Mouse (Mus musculus): Measurements from ENCODE around the gene Tmbim1. TPM values are rescaled to one million over a fixed set of nuclear protein-coding genes. Genes with fewer than 3 reads are reported as not detected.

Gene Tmbim1
- total and polyA plus RNA-seq, 3 experiments, result 26.6 to 35.1 (median 32.4) TPM

- dilution Hi-C loops (cut with MboI; ENCODE audit: extremely low pct_ligation_motif_present, extremely low pct_unique_long_range_greater_than_20kb, low sequenced_read_pairs), result no loop called here
Observed at GRCm38 (mm10) chr1:74277041-74277440, 28.4 kb downstream of the Tmbim1 start.

DNA sequence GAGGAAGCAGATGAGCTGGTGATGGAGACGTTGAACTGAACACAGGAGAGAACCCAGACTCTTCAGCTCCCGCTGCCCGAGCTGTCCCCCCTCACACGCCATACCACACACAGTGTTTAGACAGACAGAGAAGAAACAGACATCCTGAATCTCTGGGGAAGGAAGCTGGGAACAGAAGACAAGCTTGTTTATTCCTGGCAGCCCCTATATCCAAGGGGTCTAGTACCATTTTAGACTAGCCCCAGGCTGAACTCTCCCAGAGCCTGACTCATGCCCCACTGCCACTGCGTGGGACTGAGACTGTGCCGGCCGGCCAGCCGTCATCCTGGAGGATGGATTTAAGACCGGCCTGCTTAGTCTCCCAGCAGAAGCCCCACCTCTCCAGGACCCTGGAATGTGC, 30.4 kb downstream of the Tmbim1 start:
- H3K9ac ChIP-seq (ENCODE audit: insufficient read depth, low read depth), result no peak overlapping the region
- dilution Hi-C loops (cut with MboI; ENCODE audit: extremely low pct_ligation_motif_present, extremely low pct_unique_long_range_greater_than_20kb, low sequenced_read_pairs) (no loop called here), in situ Hi-C loops (cut with MboI; ENCODE audit: low pct_ligation_motif_present, low pct_unique_long_range_greater_than_20kb, low sequenced_read_pairs) (no loop called here)
- H3K9me3 ChIP-seq (replicated peaks; ENCODE audit: low read length), result no peaks in the 10 kb centered on the region
- H3K79me2 ChIP-seq (replicated peaks; ENCODE audit: control insufficient read depth, extremely low read depth, insufficient read depth, poor library complexity, severe bottlenecking), result no peaks in the 10 kb centered on the region
- no peak overlapping the region for H3K4me2 ChIP-seq (ENCODE audit: insufficient read depth, low read depth, poor library complexity, severe bottlenecking)
- H3K27ac ChIP-seq (ENCODE audit: insufficient read depth, low read depth), result no peak overlapping the region
- DNase-seq (ENCODE audit: extremely low read depth), result no peak
- H3K4me3 ChIP-seq (replicated peaks in 1 of 3; ENCODE audit: low read depth in 2 of 3, low read length in 2 of 3, poor library complexity in 1 of 3), result no peak overlapping the region
- TF ChIP-seq PAX5 (IDR thresholded peaks at IDR 0.05; ENCODE audit: low read length) (no peak), ZMIZ1 (IDR thresholded peaks at IDR 0.05; ENCODE audit: low read depth, low read length) (no peak), MYC (IDR thresholded peaks at IDR 0.05; ENCODE audit: low read depth, low read length) (no peak), MAFK (IDR thresholded peaks at IDR 0.05; ENCODE audit: insufficient replicate concordance, low read length) (no peak), POLR2A (IDR thresholded peaks at IDR 0.05; ENCODE audit: low read depth, low read length) (no peak)
- H3K4me1 ChIP-seq (ENCODE audit: control insufficient read depth in 1 of 2, insufficient read depth in 2 of 2), result peaks cover 9 to 15% of the 10 kb centered on the region in 2 experiments
- peaks cover 11 to 28% of the 10 kb centered on the region in 2 experiments for H3K36me3 ChIP-seq (replicated peaks in 1 of 2; ENCODE audit: control insufficient read depth in 1 of 2, insufficient read depth in 1 of 2, low read length in 1 of 2)
- H3K27me3 ChIP-seq (replicated peaks), result no peaks in the 10 kb centered on the region

More at GRCm38 (mm10) chr1:74277041-74277440, 28.4 kb downstream of the Tmbim1 start:
- in situ Hi-C loops (cut with MboI; ENCODE audit: low pct_ligation_motif_present, low pct_unique_long_range_greater_than_20kb, low sequenced_read_pairs), result no loop called here
- DNase-seq (ENCODE audit: extremely low read depth), result no peak
- H3K9ac ChIP-seq (ENCODE audit: insufficient read depth, low read depth), result no peak overlapping the region
- no peaks in the 10 kb centered on the region for H3K27me3 ChIP-seq (replicated peaks)
- no peak overlapping the region for H3K27ac ChIP-seq (ENCODE audit: insufficient read depth, low read depth)
- TF ChIP-seq MAFK (IDR thresholded peaks at IDR 0.05; ENCODE audit: insufficient replicate concordance, low read length) (no peak), UBTF (IDR thresholded peaks at IDR 0.05; ENCODE audit: low read depth, low read length) (no peak), MAZ (IDR thresholded peaks at IDR 0.05; ENCODE audit: low read depth, low read length) (no peak), CHD2 (IDR thresholded peaks at IDR 0.05; ENCODE audit: low read length) (no peak), JUN (IDR thresholded peaks at IDR 0.05; ENCODE audit: insufficient read depth, low read depth, low read length) (no peak), ZKSCAN1 (IDR thresholded peaks at IDR 0.05; ENCODE audit: borderline replicate concordance, low read depth, low read length) (no peak), TCF12 (IDR thresholded peaks at IDR 0.05; ENCODE audit: low read depth, low read length) (no peak), KAT2A (IDR thresholded peaks at IDR 0.05; ENCODE audit: insufficient replicate concordance, low read length) (no peak), JUND (conservative IDR thresholded peaks at IDR 0.05; ENCODE audit: low read depth, low read length) (no peak), SIN3A (IDR thresholded peaks at IDR 0.05; ENCODE audit: low read length) (no peak)
- H3K9me3 ChIP-seq (replicated peaks; ENCODE audit: low read length), result no peaks in the 10 kb centered on the region
- H3K4me3 ChIP-seq (replicated peaks in 1 of 3; ENCODE audit: low read depth in 2 of 3, low read length in 2 of 3, poor library complexity in 1 of 3), result no peak overlapping the region
- no peak overlapping the region for H3K4me2 ChIP-seq (ENCODE audit: insufficient read depth, low read depth, poor library complexity, severe bottlenecking)
- peaks cover 9 to 24% of the 10 kb centered on the region in 2 experiments for H3K4me1 ChIP-seq (ENCODE audit: control insufficient read depth in 1 of 2, insufficient read depth in 2 of 2)
- H3K79me2 ChIP-seq (replicated peaks; ENCODE audit: control insufficient read depth, extremely low read depth, insufficient read depth, poor library complexity, severe bottlenecking), result no peaks in the 10 kb centered on the region
- peaks cover 31 to 38% of the 10 kb centered on the region in 2 experiments for H3K36me3 ChIP-seq (replicated peaks in 1 of 2; ENCODE audit: control insufficient read depth in 1 of 2, insufficient read depth in 1 of 2, low read length in 1 of 2)

GRCm38 (mm10) chr1:74271659-74272058, 33.8 kb downstream of the Tmbim1 start:
- no peak overlapping the region for H3K4me2 ChIP-seq (ENCODE audit: insufficient read depth, low read depth, poor library complexity, severe bottlenecking)
- peaks cover 0 to 6% of the 10 kb centered on the region in 2 experiments; a peak in 1 of 4 replicates for H3K4me1 ChIP-seq (ENCODE audit: control insufficient read depth in 1 of 2, insufficient read depth in 2 of 2)
- H3K79me2 ChIP-seq (replicated peaks; ENCODE audit: control insufficient read depth, extremely low read depth, insufficient read depth, poor library complexity, severe bottlenecking), result no peaks in the 10 kb centered on the region
- no peak overlapping the region for H3K9ac ChIP-seq (ENCODE audit: insufficient read depth, low read depth)
- no peaks in the 10 kb centered on the region for H3K27me3 ChIP-seq (replicated peaks)
- TF ChIP-seq TBP (conservative IDR thresholded peaks at IDR 0.05; ENCODE audit: low read depth, low read length) (no peak), EP300 (IDR thresholded peaks at IDR 0.05; ENCODE audit: low read length) (no peak), POLR2A (IDR thresholded peaks at IDR 0.05; ENCODE audit: low read depth, low read length) (no peak), CHD2 (IDR thresholded peaks at IDR 0.05; ENCODE audit: low read length) (no peak), ETS1 (conservative IDR thresholded peaks at IDR 0.05; ENCODE audit: low read depth, low read length) (no peak), RAD21 (IDR thresholded peaks at IDR 0.05; ENCODE audit: low read depth, low read length) (no peak), JUN (IDR thresholded peaks at IDR 0.05; ENCODE audit: insufficient read depth, low read depth, low read length) (no peak), MEF2A (IDR thresholded peaks at IDR 0.05; ENCODE audit: borderline replicate concordance, low read depth, low read length) (no peak), GABPA (IDR thresholded peaks at IDR 0.05; ENCODE audit: insufficient replicate concordance, low read depth, low read length) (no peak), BHLHE40 (IDR thresholded peaks at IDR 0.05; ENCODE audit: low read depth, low read length) (no peak)
- H3K4me3 ChIP-seq (replicated peaks in 1 of 3; ENCODE audit: low read depth in 2 of 3, low read length in 2 of 3, poor library complexity in 1 of 3), result no peak overlapping the region
- H3K27ac ChIP-seq (ENCODE audit: insufficient read depth, low read depth), result no peak overlapping the region
- H3K36me3 ChIP-seq (replicated peaks in 1 of 2; ENCODE audit: control insufficient read depth in 1 of 2, insufficient read depth in 1 of 2, low read length in 1 of 2), result peaks cover 10 to 39% of the 10 kb centered on the region in 2 experiments
- in situ Hi-C loops (cut with MboI; ENCODE audit: low pct_ligation_motif_present, low pct_unique_long_range_greater_than_20kb, low sequenced_read_pairs) (no loop called here), dilution Hi-C loops (cut with MboI; ENCODE audit: extremely low pct_ligation_motif_present, extremely low pct_unique_long_range_greater_than_20kb, low sequenced_read_pairs) (no loop called here)
- no peak for DNase-seq (ENCODE audit: extremely low read depth)
- H3K9me3 ChIP-seq (replicated peaks; ENCODE audit: low read length), result no peaks in the 10 kb centered on the region
